Mouse (Mus musculus) spleen, adult 18-20 months (tissue): ENCODE measurements around the gene Gm17545.
A peak's percentile ranks its signal among the peaks of the same experiment; 100 is the strongest.

Source experiments
- DNase-seq, 2 experiments: peaks; one replicate each; pipeline ENCODE4 v3.0.0; 2022; ENCODE audit warnings: mixed read lengths in 2 of 2

Gene Gm17545

GRCm38 (mm10) chr9:22447213-22447612, 6.9 kb upstream of the Gm17545 start:
- no peak for DNase-seq

GRCm38 (mm10) chr9:22448420-22448819, 5.7 kb upstream of the Gm17545 start:
- DNase-seq, result no peak

- no peak for DNase-seq
These were observed 4.9 kb upstream of the Gm17545 start for GRCm38 (mm10) chr9:22449209-22449608.

- DNase-seq, result no peak
These were observed 1.4 kb upstream of the Gm17545 start for GRCm38 (mm10) chr9:22452697-22453096.

GRCm38 (mm10) chr9:22453501-22453924, 577 bp upstream of the Gm17545 start:
- no peak for DNase-seq

GRCm38 (mm10) chr9:22455041-22455440, 951 bp downstream of the Gm17545 start:
- no peak for DNase-seq

- peak; percentile 31 to 32 for DNase-seq
These were observed 3.2 kb downstream of the Gm17545 start for GRCm38 (mm10) chr9:22457142-22457835.

- no peak for DNase-seq
These were observed 7.9 kb downstream of the Gm17545 start for GRCm38 (mm10) chr9:22461946-22462345.

- no peak for DNase-seq
These were observed 12.1 kb downstream of the Gm17545 start for GRCm38 (mm10) chr9:22466212-22466611.

- DNase-seq, result peak in 1 of 2 experiments; percentile 34
These were observed 13.5 kb downstream of the Gm17545 start for GRCm38 (mm10) chr9:22467371-22468169.

- peak; percentile 53 to 68 for DNase-seq
These were observed 14.2 kb downstream of the Gm17545 start for GRCm38 (mm10) chr9:22468170-22468898.

GRCm38 (mm10) chr9:22468899-22469259, 14.8 kb downstream of the Gm17545 start:
- DNase-seq, result no peak

GRCm38 (mm10) chr9:22469643-22470042, 15.6 kb downstream of the Gm17545 start, which contains the start of gene Rp9:
TSS of gene Rp9 (minus strand) at chr9:22469743.
- no peak for DNase-seq

- DNase-seq, result peak; percentile 87 to 92
These were observed 21.4 kb downstream of the Gm17545 start, which contains the start of gene Bbs9 for GRCm38 (mm10) chr9:22475424-22475868. TSS of gene Bbs9 (plus strand) at chr9:22475715.

- no peak for DNase-seq
These were observed 22.2 kb downstream of the Gm17545 start for GRCm38 (mm10) chr9:22476265-22476664.

- no peak for DNase-seq
These were observed 24.9 kb downstream of the Gm17545 start for GRCm38 (mm10) chr9:22478946-22479345.

- DNase-seq, result no peak
These were observed 29.9 kb downstream of the Gm17545 start for GRCm38 (mm10) chr9:22483866-22484561.

GRCm38 (mm10) chr9:22484562-22485308, 30.6 kb downstream of the Gm17545 start:
- DNase-seq, result no peak

- no peak for DNase-seq
These were observed 32.1 kb downstream of the Gm17545 start for GRCm38 (mm10) chr9:22486211-22486610.

GRCm38 (mm10) chr9:22488963-22489362, 34.9 kb downstream of the Gm17545 start:
- no peak for DNase-seq

- no peak for DNase-seq
These were observed 40.2 kb downstream of the Gm17545 start for GRCm38 (mm10) chr9:22494203-22494807.
